Mouse (Mus musculus) c-Kit-negative CD71-positive TER-119-positive erythroid progenitor cells, embryonic 14.5 days (primary cell): Measurements from ENCODE around the gene Gm136.

Source experiments
- DNase-seq: peaks from one replicate; pipeline ENCODE4 v3.0.0-alpha.2; 2013; ENCODE audit warnings: low read depth, low spot score

Gene Gm136

DNA sequence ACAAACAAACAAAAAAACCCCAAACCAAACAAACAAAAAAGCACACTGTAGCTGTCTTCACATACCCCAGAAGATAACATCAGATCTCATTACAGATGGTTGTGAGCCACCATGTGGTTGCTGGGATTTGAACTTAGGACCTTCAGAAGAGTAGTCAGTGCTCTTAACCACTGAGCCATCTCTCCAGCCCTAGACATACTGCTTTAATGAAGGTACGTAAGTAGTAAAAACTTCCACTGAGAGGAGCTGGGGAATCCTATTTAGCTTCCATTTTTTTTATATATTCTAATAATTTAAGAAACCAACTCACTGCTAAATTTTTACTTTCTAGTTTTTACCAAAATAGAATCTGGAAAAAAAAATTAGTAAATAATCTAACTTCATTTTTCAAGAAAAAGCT, 41.0 kb downstream of the Gm136 start:
- no peak for DNase-seq

DNA sequence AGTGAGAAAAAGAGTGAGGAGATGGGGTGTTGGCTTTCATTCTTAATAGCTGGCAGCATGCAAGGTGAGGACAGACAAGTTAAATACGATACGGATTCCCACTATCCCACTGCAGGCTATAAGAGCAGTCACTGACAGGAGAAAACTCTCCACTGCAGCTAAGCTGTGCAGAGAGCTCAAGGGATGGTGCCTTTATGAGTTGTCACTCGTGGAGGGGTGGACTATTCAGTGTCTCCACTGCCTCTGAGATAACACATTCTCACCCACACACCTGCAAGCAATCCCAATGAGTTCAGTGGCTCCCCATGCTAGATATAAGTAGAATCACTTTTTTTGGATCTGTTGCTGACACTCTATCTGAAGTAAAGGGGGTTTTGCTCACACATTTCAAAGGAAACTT, 47.9 kb downstream of the Gm136 start:
- DNase-seq, result no peak

DNA sequence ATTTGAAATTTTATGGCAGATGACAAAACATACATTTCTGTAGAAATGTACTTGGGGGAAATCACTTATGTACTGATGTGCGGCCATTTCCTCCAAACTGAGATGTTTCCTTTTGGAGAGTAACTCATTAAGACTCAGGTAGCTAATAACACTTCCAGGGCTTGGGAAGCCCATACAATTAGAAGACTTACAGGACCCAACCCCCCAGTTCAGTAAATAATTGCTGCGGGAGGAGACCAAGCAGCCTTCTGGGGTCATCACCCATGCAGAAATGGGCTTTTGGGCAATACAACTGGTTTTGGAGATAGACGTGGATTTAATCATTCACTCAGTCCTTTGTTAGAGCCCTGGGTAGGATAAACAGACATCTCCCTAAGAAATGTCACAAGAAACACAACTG, 48.8 kb downstream of the Gm136 start:
- DNase-seq, result no peak

DNA sequence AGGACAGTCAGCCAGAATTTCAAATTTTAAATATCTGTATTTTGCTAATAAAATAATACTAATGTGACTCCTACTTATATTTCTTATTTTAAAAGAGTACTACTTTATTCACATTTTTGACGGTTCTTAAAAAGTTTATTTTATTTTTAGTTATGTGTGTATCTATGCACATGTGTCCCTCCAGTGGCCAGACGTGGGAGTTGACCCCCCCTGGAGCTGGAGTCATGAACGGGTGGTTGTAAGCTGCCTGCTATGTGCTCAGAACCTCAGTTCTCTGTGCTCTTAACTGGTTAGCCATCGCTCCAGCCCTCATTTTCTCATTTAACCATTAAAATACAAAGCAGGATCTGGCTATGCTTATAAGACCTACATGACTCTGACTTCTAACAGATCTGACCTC, 53.0 kb downstream of the Gm136 start:
- no peak for DNase-seq

DNA sequence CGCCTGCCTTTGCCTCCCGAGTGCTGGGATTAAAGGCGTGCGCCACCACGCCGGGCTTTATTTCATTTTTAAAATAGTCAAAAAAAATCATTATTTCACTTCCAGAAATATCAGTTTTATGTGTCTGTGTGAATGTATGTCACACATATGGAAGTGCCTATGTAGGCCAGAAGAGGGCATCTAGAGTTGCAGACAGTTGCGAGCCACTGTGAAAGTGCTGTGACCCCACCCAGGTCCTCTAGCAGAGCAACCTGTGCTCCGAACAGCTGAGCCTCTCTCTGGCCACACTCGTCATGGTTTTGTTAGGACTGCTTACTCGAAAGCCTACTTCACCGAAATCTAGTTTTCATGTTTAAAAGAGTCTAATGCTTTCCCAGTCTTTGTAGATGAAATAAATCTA, 53.8 kb downstream of the Gm136 start:
- DNase-seq, result no peak

DNA sequence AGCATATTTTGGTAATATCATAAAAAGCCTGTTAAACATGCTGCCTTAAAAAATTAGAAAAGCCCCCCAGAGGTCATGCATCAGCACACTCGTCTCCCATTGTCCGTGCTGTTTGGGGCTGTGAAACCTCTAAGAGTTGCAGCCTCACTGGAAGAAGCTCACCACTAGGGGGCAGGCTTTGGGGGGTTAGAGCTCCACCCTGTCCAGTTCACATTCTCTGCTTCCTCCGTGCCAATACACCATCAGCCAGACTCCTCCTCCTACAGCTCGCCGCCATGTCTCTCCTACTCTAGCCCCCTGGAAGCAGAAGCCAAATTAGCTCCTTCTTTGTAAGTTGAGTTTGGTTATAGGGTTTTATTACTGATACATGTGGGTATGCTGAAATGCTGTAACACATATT, 54.5 kb downstream of the Gm136 start:
- DNase-seq, result peak; percentile 8
